Comparison of ENCODE assay signal across 8 mouse cellular contexts in genomic region chrX:166328904-166329451, GRCm38 (mm10).
A peak's percentile ranks its signal among the peaks of the same experiment; 100 is the strongest.
DNase-seq lines count a peak whose midpoint lies in the region; ATAC-seq lines count a peak whose summit lies in the region.

No protein-coding gene starts in this region.

- no peak for DNase-seq in heart, adult 8-10 months (ENCODE audit: low spot score)
- DNase-seq in B cell, adult 2 months = peak; percentile 27 to 47
- peak; percentile 45 for DNase-seq in embryonic facial prominence, embryonic 11.5 days (ENCODE audit: low spot score)
- DNase-seq in limb, embryonic 10.5 days (ENCODE audit: low spot score) = no peak
- peak; percentile 53 for DNase-seq in neural tube, embryonic 10.5 days (ENCODE audit: extremely low spot score, low spot score)
- DNase-seq in urinary bladder, postnatal 36 days (ENCODE audit: low spot score in 2 of 2) = no peak
- no peak for DNase-seq in gastrocnemius, adult 8-10 months (ENCODE audit: low spot score in 2 of 2)

- no peak overlapping the region for H3K9ac ChIP-seq in heart, embryonic 11.5 days (ENCODE audit: low read depth, low read length)
- H3K9ac ChIP-seq in embryonic facial prominence, embryonic 11.5 days (replicated peaks; ENCODE audit: low read length) = no peak overlapping the region

- 0 out of 2 replicates have a peak, but pooled peaks have one; percentile 7 for ATAC-seq in heart, embryonic 11.5 days (replicated peaks; ENCODE audit: insufficient number of reproducible peaks, low FRiP score, low TSS enrichment)
- peak; percentile 90 for ATAC-seq in embryonic facial prominence, embryonic 11.5 days (replicated peaks; ENCODE audit: insufficient number of reproducible peaks, low FRiP score, low TSS enrichment, low read depth)

- no peaks in the 10 kb centered on the region for H3K36me3 ChIP-seq in heart, embryonic 11.5 days (ENCODE audit: control insufficient read depth, insufficient read depth, low read length)
- no peaks in the 10 kb centered on the region for H3K36me3 ChIP-seq in embryonic facial prominence, embryonic 11.5 days (replicated peaks; ENCODE audit: control insufficient read depth, insufficient read depth, low read depth, low read length)
- no peaks in the 10 kb centered on the region for H3K36me3 ChIP-seq in limb, embryonic 10.5 days

- no peak overlapping the region for H3K27ac ChIP-seq in heart, embryonic 11.5 days (ENCODE audit: low read depth, low read length)
- no peak overlapping the region for H3K27ac ChIP-seq in embryonic facial prominence, embryonic 11.5 days (replicated peaks; ENCODE audit: low read depth, low read length)
- H3K27ac ChIP-seq in limb, embryonic 10.5 days = peak overlapping the region; percentile 62

- H3K27me3 ChIP-seq in heart, embryonic 11.5 days (ENCODE audit: control insufficient read depth, insufficient read depth, low read length) = no peaks in the 10 kb centered on the region
- H3K27me3 ChIP-seq in embryonic facial prominence, embryonic 11.5 days (ENCODE audit: control insufficient read depth, insufficient read depth, low read length) = no peaks in the 10 kb centered on the region
- peaks cover 87% of the 10 kb centered on the region for H3K27me3 ChIP-seq in limb, embryonic 10.5 days (ENCODE audit: low read depth, poor library complexity, severe bottlenecking)

- 29% methylated on average over 9 of the region's 9 CpGs for WGBS in heart, embryonic 11.5 days (ENCODE audit: insufficient replicate concordance)
- 17% methylated on average over 9 of the region's 9 CpGs for WGBS in embryonic facial prominence, embryonic 11.5 days
- WGBS in limb, embryonic 10.5 days = 28% methylated on average over 9 of the region's 9 CpGs

- no peak overlapping the region for H3K4me3 ChIP-seq in heart, embryonic 11.5 days (ENCODE audit: low read depth, low read length)
- no peak overlapping the region for H3K4me3 ChIP-seq in embryonic facial prominence, embryonic 11.5 days (ENCODE audit: low read depth, low read length)
- no peak overlapping the region for H3K4me3 ChIP-seq in limb, embryonic 10.5 days

- peak overlapping the region; percentile 34; the same call in 1 of the 2 replicates for H3K4me2 ChIP-seq in heart, embryonic 11.5 days
- H3K4me2 ChIP-seq in embryonic facial prominence, embryonic 11.5 days (ENCODE audit: low read depth, low read length) = peak overlapping the region; percentile 19; the same call in 1 of the 2 replicates

- H3K9me3 ChIP-seq in heart, embryonic 11.5 days (replicated peaks; ENCODE audit: control insufficient read depth, low read length) = no peaks in the 10 kb centered on the region
- H3K9me3 ChIP-seq in embryonic facial prominence, embryonic 11.5 days (replicated peaks; ENCODE audit: control insufficient read depth, low read length) = no peaks in the 10 kb centered on the region
- no peaks in the 10 kb centered on the region for H3K9me3 ChIP-seq in limb, embryonic 10.5 days (replicated peaks)

- no peaks in the 10 kb centered on the region; the same call in 1 of the 2 replicates for H3K4me1 ChIP-seq in heart, embryonic 11.5 days (ENCODE audit: control insufficient read depth, insufficient read depth, low read length)
- H3K4me1 ChIP-seq in embryonic facial prominence, embryonic 11.5 days (ENCODE audit: control insufficient read depth, insufficient read depth, low read length) = no peaks in the 10 kb centered on the region
- peaks cover 19% of the 10 kb centered on the region for H3K4me1 ChIP-seq in limb, embryonic 10.5 days

Comparison
In these comparisons a context has a peak if more than half of its experiments do, and no peak if none do; other contexts are left out.
1. DNase-seq: peak in B cell, adult 2 months (2 of 2), embryonic facial prominence, embryonic 11.5 days (single experiment) and neural tube, embryonic 10.5 days (single experiment); none in heart, adult 8-10 months (single experiment), limb, embryonic 10.5 days (single experiment), urinary bladder, postnatal 36 days (0 of 2) and gastrocnemius, adult 8-10 months (0 of 2).